15 mouse cellular contexts compared by ENCODE assay signal in the genomic region with DNA sequence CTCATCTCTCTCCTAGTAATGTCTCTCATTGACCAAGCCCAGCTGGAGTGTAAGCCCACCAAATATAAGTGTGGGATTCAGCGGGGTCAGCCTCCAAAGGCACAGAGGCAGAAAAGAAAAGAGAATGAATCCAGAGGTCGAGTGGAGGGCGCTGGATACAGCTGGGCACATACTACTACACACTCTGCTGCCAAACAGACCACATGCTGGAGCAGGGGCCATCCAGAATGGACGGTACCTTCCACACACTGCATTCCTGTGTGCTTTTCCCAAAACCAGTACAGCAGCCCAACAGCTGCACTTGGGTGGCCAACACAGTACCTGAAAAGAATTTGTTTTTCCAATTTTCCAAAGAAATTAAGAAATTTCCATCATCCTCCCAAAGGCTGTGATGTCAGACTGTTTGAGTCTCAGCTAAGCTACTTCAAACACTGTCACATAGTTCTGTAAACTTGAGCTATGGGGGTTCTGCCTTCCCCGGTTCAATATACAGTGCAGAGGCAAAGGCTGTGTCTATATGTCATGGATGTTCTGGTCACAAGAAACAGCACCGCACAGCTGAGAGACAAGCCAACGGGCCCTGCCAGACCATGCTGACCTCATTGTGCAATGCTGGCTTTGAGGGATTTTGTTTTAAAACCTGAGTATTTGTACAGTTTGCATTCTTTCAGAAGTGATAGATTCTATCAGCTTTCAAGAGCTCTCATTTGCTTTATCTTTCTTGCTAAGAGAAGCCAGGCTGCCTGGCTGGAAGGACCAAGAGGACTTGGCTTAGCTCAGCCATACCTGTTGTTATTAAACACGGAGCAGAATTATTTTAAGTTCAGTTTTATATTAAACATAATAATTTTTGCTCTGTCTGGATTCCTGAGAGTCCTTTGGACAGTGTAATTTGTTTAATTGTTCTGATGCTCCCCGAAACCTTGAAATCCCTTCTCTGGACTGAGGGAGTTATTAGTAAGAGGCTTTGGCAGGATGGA.
"Had no signal": no experiment of that assay in that cellular context is flagged by ENCODE, and none has a peak within 500 bp of the region (broad histone marks: within the 10 kb centered on the region; RNA-seq: fewer than 3 reads in every experiment).

No protein-coding gene starts in this region.

- H3K4me3 ChIP-seq: hindbrain, embryonic 15.5 days; kidney, embryonic 15.5 days; left cerebral cortex, adult 2 months; limb, embryonic 10.5 days; midbrain, embryonic 12.5 days; neural tube, embryonic 13.5 days had no signal

- H3K4me1 ChIP-seq: hindbrain, embryonic 15.5 days; limb, embryonic 10.5 days; midbrain, embryonic 12.5 days; neural tube, embryonic 13.5 days had no signal

- ATAC-seq: midbrain, embryonic 16.5 days had no signal

- H3K27ac ChIP-seq: hindbrain, embryonic 15.5 days; kidney, embryonic 15.5 days; left cerebral cortex, adult 2 months; limb, embryonic 10.5 days; midbrain, embryonic 12.5 days; neural tube, embryonic 13.5 days had no signal

- DNase-seq: kidney, adult 2 months; kidney, postnatal 14 days; retina, postnatal 1 day; right cerebral cortex, postnatal 4 days; spleen, adult 18-20 months; thymus, adult 18-20 months; thymus, postnatal 14 days had no signal

- H3K9me3 ChIP-seq: hindbrain, embryonic 15.5 days; kidney, embryonic 15.5 days; limb, embryonic 10.5 days; midbrain, embryonic 12.5 days; neural tube, embryonic 13.5 days had no signal

- H3K36me3 ChIP-seq: hindbrain, embryonic 15.5 days; kidney, embryonic 15.5 days; limb, embryonic 10.5 days; midbrain, embryonic 12.5 days; neural tube, embryonic 13.5 days had no signal

- H3K27me3 ChIP-seq: hindbrain, embryonic 15.5 days; kidney, embryonic 15.5 days; midbrain, embryonic 12.5 days; neural tube, embryonic 13.5 days had no signal

- H3K4me2 ChIP-seq: hindbrain, embryonic 15.5 days; kidney, embryonic 15.5 days; liver, embryonic 11.5 days; midbrain, embryonic 12.5 days; neural tube, embryonic 13.5 days had no signal

- H3K9ac ChIP-seq: hindbrain, embryonic 15.5 days; kidney, embryonic 15.5 days; midbrain, embryonic 12.5 days; neural tube, embryonic 13.5 days had no signal
